Mouse (Mus musculus) liver, embryonic 14.5 days (tissue): ENCODE results near the gene Pttg1ip. TPM values are rescaled to one million over a fixed set of nuclear protein-coding genes. Genes with fewer than 3 reads are reported as not detected.

Experiments
- ATAC-seq: fragments of 200-750 bp; cut with Nextera tagmentation; 2 replicates; pipeline ENCODE4 v1.8.0; 2017; ENCODE audit warnings: moderate number of reproducible peaks, mild to moderate bottlenecking, moderate library complexity; ENCODE audit not compliant: insufficient read depth
- DNase-seq, 3 experiments: peaks; one replicate each; pipeline ENCODE4 v3.0.0-alpha.2; 2012 to 2013; ENCODE audit warnings: low read depth in 3 of 3, low spot score in 3 of 3
- H3K27ac ChIP-seq: fragments of 300-500 bp; sonication (generic); 2 replicates; pipeline ENCODE4 v1.5.1; 2014; ENCODE audit warnings: moderate library complexity, mild to moderate bottlenecking, control low read depth, inconsistent platforms
- H3K27me3 ChIP-seq: fragments of 300-500 bp; sonication (generic); 2 replicates; pipeline ENCODE4 v1.6.1; 2014; ENCODE audit warnings: mild to moderate bottlenecking, low read length, moderate library complexity; ENCODE audit not compliant: control insufficient read depth, insufficient read depth
- H3K36me3 ChIP-seq: fragments of 300-500 bp; sonication (generic); replicated peaks from 2 replicates; pipeline ENCODE4 v1.6.1; 2014; ENCODE audit warnings: low read depth; ENCODE audit not compliant: control insufficient read depth, insufficient read depth
- H3K4me1 ChIP-seq, 2 experiments: fragments of 200-500 bp in 1 of 2; fragments of 300-500 bp in 1 of 2; sonication (generic) in 1 of 2; replicated peaks; 2 replicates each; pipeline ENCODE4 v1.6.1; 2012 to 2014; ENCODE audit warnings: antibody characterized with exemption in 1 of 2, inconsistent platforms in 1 of 2, low read length in 1 of 2; ENCODE audit not compliant: control insufficient read depth in 2 of 2, insufficient read depth in 2 of 2
- H3K4me2 ChIP-seq: fragments of 300-500 bp; sonication (generic); 2 replicates; pipeline ENCODE4 v1.6.1; 2014; ENCODE audit warnings: low read depth, mild to moderate bottlenecking, control low read depth, moderate library complexity
- H3K4me3 ChIP-seq, 2 experiments: fragments of 200-500 bp in 1 of 2; fragments of 300-500 bp in 1 of 2; sonication (generic) in 1 of 2; 2 replicates each; pipeline ENCODE4 v1.5.1; 2012 to 2014; ENCODE audit warnings: low read depth in 2 of 2, low read length in 2 of 2, mild to moderate bottlenecking in 2 of 2, control low read depth in 1 of 2, inconsistent platforms in 1 of 2, moderate library complexity in 1 of 2; ENCODE audit not compliant: insufficient read depth in 1 of 2
- H3K9ac ChIP-seq: fragments of 300-500 bp; sonication (generic); replicated peaks from 2 replicates; pipeline ENCODE4 v1.6.1; 2014; ENCODE audit warnings: mild to moderate bottlenecking, control low read depth, moderate library complexity
- H3K9me3 ChIP-seq: fragments of 300-500 bp; sonication (generic); 2 replicates; pipeline ENCODE4 v1.6.1; 2016; ENCODE audit warnings: low read length, mixed read lengths; ENCODE audit not compliant: control insufficient read depth
- CTCF ChIP-seq: IDR thresholded peaks from 2 replicates; pipeline ENCODE4 v1.5.1; 2016; ENCODE audit warnings: antibody characterized with exemption, low read depth, control low read depth
- EP300 ChIP-seq: IDR thresholded peaks from 2 replicates; pipeline ENCODE4 v1.6.1; 2016; ENCODE audit warnings: antibody characterized with exemption, low read depth
- WGBS: fragments of 180-500 bp; shearing (Covaris S2); extraction: QIAGEN DNeasy Blood & Tissue Kit; methylation state at CpG from one replicate; pipeline ENCODE4 v1.1.7; 2014; ENCODE audit not compliant: insufficient replicate concordance; 5-methylcytosine and 5-hydroxymethylcytosine counted together
- polyA plus RNA-seq, 2 experiments: library from polyadenylated mRNA; depleted of rRNA in 1 of 2; stranded (reverse) in 1 of 2; unstranded in 1 of 2; fragments of >200 nt; fragmentation: Nextera tagmentation in 1 of 2; extraction: Ambion mirVana in 1 of 2; gene quantifications; 2 replicates each; pipeline versions ENCODE4 v1.2.1 to v1.2.3; 2012 to 2014

The Pttg1ip gene
- polyA plus RNA-seq, 2 experiments: 40.5 to 64.8 TPM

- Histone ChIP-seq H3K9ac (no peak overlapping the region), H3K36me3 (no peaks in the 10 kb centered on the region), H3K27ac (no peak overlapping the region), H3K4me1 (no peaks in the 10 kb centered on the region; a peak in 1 of 4 replicates), H3K9me3 (no peaks in the 10 kb centered on the region), H3K27me3 (no peaks in the 10 kb centered on the region), H3K4me3 (no peak overlapping the region), H3K4me2 (no peak overlapping the region)
- WGBS: 66% methylated on average over 10 of the region's 10 CpGs
- no peak for TF ChIP-seq EP300
- no peak for TF ChIP-seq CTCF
- DNase-seq: no peak
- no peak for ATAC-seq
Observed at GRCm38 (mm10) chr10:77548576-77548975, 32.9 kb upstream of the Pttg1ip start.

GRCm38 (mm10) chr10:77550874-77551273 is 30.6 kb upstream of the Pttg1ip start:
- WGBS: 57% methylated on average over 11 of the region's 11 CpGs
- H3K9ac ChIP-seq: no peak overlapping the region; the same call in 1 of the 2 replicates
- H3K4me3 ChIP-seq: no peak overlapping the region
- H3K27me3 ChIP-seq: no peaks in the 10 kb centered on the region
- H3K9me3 ChIP-seq: no peaks in the 10 kb centered on the region
- no peaks in the 10 kb centered on the region; a peak in 1 of 4 replicates for H3K4me1 ChIP-seq
- ATAC-seq (no peak), DNase-seq (no peak)
- H3K4me2 ChIP-seq: no peak overlapping the region
- H3K27ac ChIP-seq: no peak overlapping the region
- TF ChIP-seq EP300 (no peak), CTCF (no peak)
- H3K36me3 ChIP-seq: no peaks in the 10 kb centered on the region

GRCm38 (mm10) chr10:77552162-77552561 is 29.4 kb upstream of the Pttg1ip start:
- H3K36me3 ChIP-seq: no peaks in the 10 kb centered on the region
- 73% methylated on average over 5 of the region's 5 CpGs for WGBS

GRCm38 (mm10) chr10:77553285-77553684 is 28.2 kb upstream of the Pttg1ip start:
- H3K4me2 ChIP-seq: no peak overlapping the region

More at GRCm38 (mm10) chr10:77552162-77552561, 29.4 kb upstream of the Pttg1ip start:
- no peak for DNase-seq
- H3K27me3 ChIP-seq: no peaks in the 10 kb centered on the region
- TF ChIP-seq CTCF (no peak), EP300 (no peak)
- H3K4me1 ChIP-seq: no peaks in the 10 kb centered on the region; a peak in 1 of 4 replicates
- no peaks in the 10 kb centered on the region for H3K9me3 ChIP-seq
- no peak overlapping the region for H3K4me2 ChIP-seq
- no peak overlapping the region for H3K9ac ChIP-seq
- no peak overlapping the region for H3K4me3 ChIP-seq
- no peak for ATAC-seq
- no peak overlapping the region for H3K27ac ChIP-seq

GRCm38 (mm10) chr10:77554918-77555317 is 26.6 kb upstream of the Pttg1ip start:
- no peaks in the 10 kb centered on the region for H3K9me3 ChIP-seq
- no peak for DNase-seq
- WGBS: 49% methylated on average over 4 of the region's 4 CpGs

More at GRCm38 (mm10) chr10:77553285-77553684, 28.2 kb upstream of the Pttg1ip start:
- no peak overlapping the region for H3K27ac ChIP-seq
- DNase-seq: no peak
- WGBS: 70% methylated on average over 4 of the region's 4 CpGs
- TF ChIP-seq EP300 (no peak), CTCF (no peak)
- H3K4me3 ChIP-seq: no peak overlapping the region
- H3K27me3 ChIP-seq: no peaks in the 10 kb centered on the region
- no peak overlapping the region for H3K9ac ChIP-seq
- no peaks in the 10 kb centered on the region; a peak in 1 of 4 replicates for H3K4me1 ChIP-seq
- no peaks in the 10 kb centered on the region for H3K9me3 ChIP-seq
- ATAC-seq: no peak
- H3K36me3 ChIP-seq: no peaks in the 10 kb centered on the region

More at GRCm38 (mm10) chr10:77554918-77555317, 26.6 kb upstream of the Pttg1ip start:
- Histone ChIP-seq H3K36me3 (no peaks in the 10 kb centered on the region), H3K4me1 (no peaks in the 10 kb centered on the region; a peak in 1 of 4 replicates), H3K4me2 (no peak overlapping the region), H3K27ac (no peak overlapping the region), H3K27me3 (no peaks in the 10 kb centered on the region), H3K4me3 (no peak overlapping the region), H3K9ac (no peak overlapping the region)
- TF ChIP-seq CTCF: no peak
- no peak for TF ChIP-seq EP300
- no peak for ATAC-seq
